Mouse (Mus musculus): ENCODE measurements around the gene Grik1. TPM values are rescaled to one million over a fixed set of nuclear protein-coding genes. Genes with fewer than 3 reads are reported as not detected.

The Grik1 gene
- polyA plus RNA-seq, 1 experiment from 2014 or later: 3.2 TPM

- no peak for ATAC-seq (ENCODE audit: insufficient number of reproducible peaks, insufficient read depth, low FRiP score, low TSS enrichment, low read depth)
- H3K36me3 ChIP-seq: no peaks in the 10 kb centered on the region
- H3K27ac ChIP-seq: no peak overlapping the region
- H3K9me3 ChIP-seq: no peaks in the 10 kb centered on the region
- 61% methylated on average over 3 of the region's 3 CpGs for WGBS
- no peak overlapping the region for H3K4me3 ChIP-seq
- no peaks in the 10 kb centered on the region for H3K4me1 ChIP-seq
- H3K4me2 ChIP-seq: no peak overlapping the region
- H3K27me3 ChIP-seq: no peaks in the 10 kb centered on the region
- H3K9ac ChIP-seq: no peak overlapping the region
Measured at GRCm38 (mm10) chr16:88221932-88222331, 68.1 kb downstream of the Grik1 start.

- no peak overlapping the region for H3K9ac ChIP-seq
- no peak overlapping the region for H3K4me2 ChIP-seq
- no peaks in the 10 kb centered on the region for H3K27me3 ChIP-seq
- H3K36me3 ChIP-seq: no peaks in the 10 kb centered on the region
- WGBS: 47% methylated on average over 5 of the region's 5 CpGs
- no peak for ATAC-seq (ENCODE audit: insufficient number of reproducible peaks, insufficient read depth, low FRiP score, low TSS enrichment, low read depth)
- H3K4me1 ChIP-seq: no peaks in the 10 kb centered on the region
- H3K9me3 ChIP-seq: no peaks in the 10 kb centered on the region
- no peak overlapping the region for H3K27ac ChIP-seq
- H3K4me3 ChIP-seq: no peak overlapping the region
Measured at GRCm38 (mm10) chr16:88212531-88212930, 77.5 kb downstream of the Grik1 start.

GRCm38 (mm10) chr16:88211852-88212251, 78.2 kb downstream of the Grik1 start:
- Histone ChIP-seq H3K9ac (no peak overlapping the region), H3K36me3 (no peaks in the 10 kb centered on the region), H3K4me1 (no peaks in the 10 kb centered on the region), H3K9me3 (no peaks in the 10 kb centered on the region), H3K27ac (no peak overlapping the region), H3K27me3 (no peaks in the 10 kb centered on the region), H3K4me2 (no peak overlapping the region), H3K4me3 (no peak overlapping the region)
- 67% methylated on average over 8 of the region's 8 CpGs for WGBS
- no peak for ATAC-seq (ENCODE audit: insufficient number of reproducible peaks, insufficient read depth, low FRiP score, low TSS enrichment, low read depth)

GRCm38 (mm10) chr16:88204400-88204799, 85.7 kb downstream of the Grik1 start:
- Histone ChIP-seq H3K27me3 (no peaks in the 10 kb centered on the region), H3K36me3 (no peaks in the 10 kb centered on the region), H3K9ac (no peak overlapping the region), H3K4me2 (no peak overlapping the region), H3K4me3 (no peak overlapping the region), H3K9me3 (no peaks in the 10 kb centered on the region), H3K27ac (no peak overlapping the region), H3K4me1 (no peaks in the 10 kb centered on the region)
- ATAC-seq (ENCODE audit: insufficient number of reproducible peaks, insufficient read depth, low FRiP score, low TSS enrichment, low read depth): no peak
- WGBS: 5% methylated on average over 5 of the region's 5 CpGs

- Histone ChIP-seq H3K27ac (no peak overlapping the region), H3K4me1 (no peaks in the 10 kb centered on the region), H3K36me3 (no peaks in the 10 kb centered on the region), H3K4me3 (no peak overlapping the region), H3K27me3 (no peaks in the 10 kb centered on the region), H3K9ac (no peak overlapping the region), H3K4me2 (no peak overlapping the region), H3K9me3 (no peaks in the 10 kb centered on the region)
- WGBS: 80% methylated on average over 6 of the region's 6 CpGs
- no peak for ATAC-seq (ENCODE audit: insufficient number of reproducible peaks, insufficient read depth, low FRiP score, low TSS enrichment, low read depth)
Measured at GRCm38 (mm10) chr16:88203985-88204384, 86.1 kb downstream of the Grik1 start.

- 74% methylated on average over 6 of the region's 6 CpGs for WGBS
- Histone ChIP-seq H3K27ac (no peak overlapping the region), H3K36me3 (no peaks in the 10 kb centered on the region), H3K4me3 (no peak overlapping the region), H3K9me3 (no peaks in the 10 kb centered on the region), H3K4me1 (no peaks in the 10 kb centered on the region), H3K4me2 (no peak overlapping the region), H3K9ac (no peak overlapping the region), H3K27me3 (no peaks in the 10 kb centered on the region)
- ATAC-seq (ENCODE audit: insufficient number of reproducible peaks, insufficient read depth, low FRiP score, low TSS enrichment, low read depth): no peak
Measured at GRCm38 (mm10) chr16:88187433-88188037, 102.5 kb downstream of the Grik1 start.

- Histone ChIP-seq H3K4me3 (no peak overlapping the region), H3K9me3 (no peaks in the 10 kb centered on the region), H3K27me3 (no peaks in the 10 kb centered on the region), H3K9ac (no peak overlapping the region), H3K27ac (no peak overlapping the region), H3K4me1 (no peaks in the 10 kb centered on the region), H3K36me3 (no peaks in the 10 kb centered on the region), H3K4me2 (no peak overlapping the region)
- no peak for ATAC-seq (ENCODE audit: insufficient number of reproducible peaks, insufficient read depth, low FRiP score, low TSS enrichment, low read depth)
- WGBS: 77% methylated on average over 6 of the region's 6 CpGs
Measured at GRCm38 (mm10) chr16:88178813-88179212, 111.3 kb downstream of the Grik1 start.

- H3K9ac ChIP-seq: no peak overlapping the region
- no peak overlapping the region for H3K4me3 ChIP-seq
- ATAC-seq (ENCODE audit: insufficient number of reproducible peaks, insufficient read depth, low FRiP score, low TSS enrichment, low read depth): no peak
- no peak overlapping the region for H3K27ac ChIP-seq
- H3K27me3 ChIP-seq: no peaks in the 10 kb centered on the region
- H3K4me1 ChIP-seq: no peaks in the 10 kb centered on the region
- 57% methylated on average over 3 of the region's 3 CpGs for WGBS
- no peaks in the 10 kb centered on the region for H3K9me3 ChIP-seq
- H3K4me2 ChIP-seq: no peak overlapping the region
- no peaks in the 10 kb centered on the region for H3K36me3 ChIP-seq
Measured at GRCm38 (mm10) chr16:88177364-88177763, 112.7 kb downstream of the Grik1 start.

GRCm38 (mm10) chr16:88174083-88174721, 115.9 kb downstream of the Grik1 start:
- no peaks in the 10 kb centered on the region for H3K36me3 ChIP-seq
- H3K4me3 ChIP-seq: no peak overlapping the region
- H3K27me3 ChIP-seq: no peaks in the 10 kb centered on the region
- 81% methylated on average over 9 of the region's 9 CpGs for WGBS
- H3K4me2 ChIP-seq: no peak overlapping the region
- H3K27ac ChIP-seq: no peak overlapping the region
- H3K4me1 ChIP-seq: no peaks in the 10 kb centered on the region
- no peaks in the 10 kb centered on the region for H3K9me3 ChIP-seq
- no peak overlapping the region for H3K9ac ChIP-seq
- ATAC-seq (ENCODE audit: insufficient number of reproducible peaks, insufficient read depth, low FRiP score, low TSS enrichment, low read depth): no peak

- no peak overlapping the region for H3K9ac ChIP-seq
- no peaks in the 10 kb centered on the region for H3K36me3 ChIP-seq
- no peak overlapping the region for H3K27ac ChIP-seq
- no peaks in the 10 kb centered on the region for H3K27me3 ChIP-seq
- no peak overlapping the region for H3K4me2 ChIP-seq
- H3K4me3 ChIP-seq: no peak overlapping the region
- H3K4me1 ChIP-seq: no peaks in the 10 kb centered on the region
- no peak for ATAC-seq (ENCODE audit: insufficient number of reproducible peaks, insufficient read depth, low FRiP score, low TSS enrichment, low read depth)
- H3K9me3 ChIP-seq: no peaks in the 10 kb centered on the region
Measured at GRCm38 (mm10) chr16:88166547-88166946, 123.5 kb downstream of the Grik1 start.

- H3K4me3 ChIP-seq: no peak overlapping the region
- H3K4me1 ChIP-seq: no peaks in the 10 kb centered on the region
- no peaks in the 10 kb centered on the region for H3K9me3 ChIP-seq
- H3K27ac ChIP-seq: no peak overlapping the region
- H3K9ac ChIP-seq: no peak overlapping the region
- WGBS: 71% methylated on average over 2 of the region's 2 CpGs
- H3K27me3 ChIP-seq: no peaks in the 10 kb centered on the region
- no peak for ATAC-seq (ENCODE audit: insufficient number of reproducible peaks, insufficient read depth, low FRiP score, low TSS enrichment, low read depth)
- no peak overlapping the region for H3K4me2 ChIP-seq
- H3K36me3 ChIP-seq: no peaks in the 10 kb centered on the region
Measured at GRCm38 (mm10) chr16:88142574-88142973, 147.5 kb downstream of the Grik1 start.

GRCm38 (mm10) chr16:88142136-88142535, 147.9 kb downstream of the Grik1 start:
- WGBS: 58% methylated on average over 2 of the region's 2 CpGs
- Histone ChIP-seq H3K4me3 (no peak overlapping the region), H3K4me2 (no peak overlapping the region), H3K27ac (no peak overlapping the region), H3K4me1 (no peaks in the 10 kb centered on the region), H3K36me3 (no peaks in the 10 kb centered on the region), H3K9ac (no peak overlapping the region), H3K9me3 (no peaks in the 10 kb centered on the region), H3K27me3 (no peaks in the 10 kb centered on the region)
- no peak for ATAC-seq (ENCODE audit: insufficient number of reproducible peaks, insufficient read depth, low FRiP score, low TSS enrichment, low read depth)
